Mouse (Mus musculus) c-Kit-positive CD71-negative TER-119-negative erythroid progenitor cells, embryonic 14.5 days (primary cell): ENCODE measurements around the gene Rwdd2a.

Experiments
- DNase-seq: peaks from one replicate; pipeline ENCODE4 v3.0.0-alpha.2; 2013; ENCODE audit warnings: low read depth

The Rwdd2a gene

DNA sequence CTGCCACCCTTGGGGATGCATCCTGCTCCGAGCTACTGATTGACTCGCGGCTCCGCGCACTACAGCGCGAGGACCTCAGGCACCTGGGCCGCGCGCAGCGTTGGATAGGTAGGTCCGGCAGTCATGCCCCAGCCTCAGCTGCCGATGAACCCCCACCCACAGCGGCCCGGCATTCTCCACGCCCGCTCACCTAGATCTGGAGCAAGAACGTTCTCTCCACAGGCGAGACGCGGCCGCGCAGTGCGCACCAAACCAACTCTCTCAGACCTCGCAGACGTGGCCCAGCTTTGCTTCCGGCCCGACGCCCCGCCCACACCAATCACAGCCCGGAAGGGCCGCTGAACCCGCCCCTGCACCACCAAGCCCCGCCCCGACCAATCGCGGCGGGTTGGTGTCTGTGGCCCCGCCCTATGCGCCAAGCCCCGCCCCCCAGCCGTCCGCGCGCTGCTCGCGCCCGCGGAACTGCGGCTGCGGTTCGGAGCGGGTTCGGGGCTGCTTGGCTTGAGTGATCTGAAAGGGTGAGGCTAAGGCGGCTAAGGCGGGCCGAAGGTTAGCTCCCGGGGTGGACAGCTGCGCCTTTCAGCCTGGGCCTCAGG lies at the start of gene Rwdd2a, which contains the start of gene Pgm3:
Rwdd2a (plus strand) TSS at position 452 of the 596 bp plus-strand sequence.
Pgm3 (minus strand) TSS at position 303 of the 596 bp plus-strand sequence.
- peak; percentile 81 for DNase-seq

DNA sequence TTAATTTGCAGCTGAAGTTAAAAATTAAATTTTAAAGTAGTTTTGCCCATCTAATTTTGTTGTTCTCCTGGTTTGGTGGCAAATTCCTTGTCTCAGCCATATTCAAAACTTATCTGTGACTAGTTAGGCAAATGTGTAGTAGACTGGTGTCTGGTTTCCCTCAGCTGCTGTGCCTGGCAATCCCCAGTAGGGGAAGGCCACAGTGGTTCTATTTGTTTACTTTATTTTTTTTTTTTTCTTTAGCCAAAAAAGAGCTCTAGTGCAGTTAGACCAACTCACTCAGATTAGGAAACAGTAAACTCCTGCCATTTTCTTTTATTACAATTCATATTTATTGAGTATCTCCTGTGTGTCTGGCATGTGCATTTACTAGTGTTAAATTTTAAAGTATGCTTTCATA lies 49.5 kb upstream of the Rwdd2a start:
- no peak for DNase-seq

DNA sequence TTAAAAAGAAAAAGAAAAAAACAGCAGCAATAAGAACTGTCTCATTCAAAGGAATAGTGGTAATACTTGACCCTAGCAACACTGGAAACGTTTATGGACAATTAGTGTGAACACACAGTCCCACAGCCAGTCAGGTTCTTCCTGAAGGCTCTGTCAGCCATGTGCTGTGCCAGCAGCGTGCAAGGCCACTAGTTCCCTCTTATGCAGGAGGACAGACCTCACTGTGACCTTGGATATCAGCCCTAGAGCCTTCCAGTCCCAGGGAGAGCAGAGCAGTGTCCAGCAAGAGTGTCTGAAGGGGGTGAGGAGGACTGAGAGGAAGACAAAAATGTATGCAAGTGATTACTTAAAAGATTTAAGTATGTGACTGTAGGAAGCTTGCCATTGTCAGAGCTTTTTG lies 46.2 kb upstream of the Rwdd2a start:
- no peak for DNase-seq

DNA sequence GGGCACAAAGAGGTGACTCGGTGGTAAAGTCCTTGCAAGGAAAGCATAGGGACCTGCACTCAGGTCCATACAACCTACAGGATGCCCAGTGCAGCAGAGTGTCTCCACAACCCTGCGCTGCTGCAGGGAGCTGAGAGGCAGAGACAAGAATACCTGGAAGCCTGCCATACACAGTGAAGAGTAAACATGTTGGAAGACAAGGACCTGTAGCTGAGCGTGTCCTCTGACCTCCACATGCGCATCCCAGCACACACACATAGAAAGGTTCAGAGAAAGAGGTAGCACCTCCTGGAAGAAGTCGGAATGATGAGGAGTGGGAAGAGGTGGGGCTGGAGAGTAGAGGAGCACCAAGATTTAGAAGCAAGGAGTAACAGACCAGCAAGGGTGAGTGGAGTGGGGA lies 37.7 kb upstream of the Rwdd2a start:
- no peak for DNase-seq

DNA sequence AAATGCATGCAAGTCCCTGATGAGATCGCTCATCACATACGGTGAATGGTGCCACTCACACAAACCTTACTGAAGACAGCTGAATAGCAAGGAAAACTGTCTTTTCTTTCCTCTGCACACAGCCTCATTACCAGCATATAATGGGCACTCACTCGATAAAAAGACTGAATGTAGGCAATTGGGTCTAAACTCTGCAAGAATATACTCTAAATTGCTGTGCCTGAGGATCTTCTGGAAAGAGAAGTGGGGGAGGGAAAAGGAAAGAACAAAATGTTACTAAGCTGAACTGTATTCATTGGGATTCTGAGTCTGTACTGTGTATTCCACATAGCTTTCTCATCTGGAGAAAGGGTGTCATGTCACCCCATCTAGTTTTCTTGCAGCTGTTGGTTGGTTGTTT lies 28.3 kb upstream of the Rwdd2a start:
- no peak for DNase-seq

DNA sequence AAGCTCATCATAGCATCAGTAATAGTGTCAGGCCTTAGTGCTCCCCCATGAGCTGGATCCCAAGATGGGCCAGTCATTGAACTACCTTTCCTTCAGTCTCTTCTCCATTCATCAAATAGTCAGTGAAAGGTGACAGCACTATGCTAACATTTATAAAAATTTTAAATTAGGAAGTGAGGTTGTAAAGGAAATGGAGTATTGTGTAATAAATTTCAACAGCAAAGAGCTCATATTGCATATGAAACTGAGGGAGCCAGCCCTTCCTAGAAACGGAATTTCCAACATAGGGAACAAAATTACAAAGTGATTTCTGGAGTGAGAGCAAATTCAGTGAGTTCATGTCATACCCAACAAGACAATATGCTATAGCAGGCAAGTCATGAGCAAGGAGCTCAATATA lies 27.2 kb upstream of the Rwdd2a start:
- no peak for DNase-seq

DNA sequence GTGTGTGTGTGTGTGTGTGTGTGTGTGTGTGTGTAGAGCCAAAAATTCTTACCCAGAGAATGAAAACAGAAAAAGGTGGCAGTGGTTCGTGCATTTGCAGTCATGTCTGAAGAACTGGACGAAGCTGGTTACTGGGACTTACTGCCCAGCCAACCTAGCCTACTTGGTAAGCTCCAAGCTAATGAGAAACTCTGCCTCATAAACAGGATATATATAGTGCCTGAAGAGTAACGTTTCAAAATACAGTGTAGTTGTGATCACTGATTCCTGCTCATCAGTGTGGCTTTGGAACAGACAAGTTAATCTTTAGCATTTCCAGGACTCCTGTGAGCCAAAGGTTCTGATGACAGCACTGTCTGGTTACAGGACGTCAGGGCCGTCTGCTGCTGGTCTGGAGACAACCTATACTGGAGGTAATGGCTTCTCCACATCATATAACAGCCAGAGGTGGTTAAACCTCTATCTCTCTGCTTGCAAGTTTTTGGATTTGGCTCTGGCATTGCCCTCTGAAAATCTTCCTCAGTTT lies 22.1 kb upstream of the Rwdd2a start:
- DNase-seq: no peak

DNA sequence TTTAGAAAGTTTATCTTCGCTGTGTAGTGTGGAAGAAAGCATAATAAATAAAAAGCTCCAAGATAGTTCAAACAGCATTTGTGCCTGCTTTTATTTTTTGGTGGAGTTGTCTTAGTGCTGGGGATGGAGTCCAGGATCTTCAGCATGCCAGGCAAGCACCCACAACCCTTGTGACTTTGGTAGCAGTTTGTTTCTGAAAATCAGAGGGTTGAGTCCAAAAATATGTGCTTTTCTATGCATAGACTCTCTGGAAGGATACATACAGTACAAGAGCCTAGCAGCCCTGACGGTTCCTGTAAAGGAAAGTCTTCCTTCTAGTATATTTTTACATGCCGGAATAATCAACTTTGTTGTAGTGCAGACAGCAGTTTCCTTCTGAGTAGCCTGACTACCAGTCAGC lies 21.1 kb upstream of the Rwdd2a start:
- no peak for DNase-seq

DNA sequence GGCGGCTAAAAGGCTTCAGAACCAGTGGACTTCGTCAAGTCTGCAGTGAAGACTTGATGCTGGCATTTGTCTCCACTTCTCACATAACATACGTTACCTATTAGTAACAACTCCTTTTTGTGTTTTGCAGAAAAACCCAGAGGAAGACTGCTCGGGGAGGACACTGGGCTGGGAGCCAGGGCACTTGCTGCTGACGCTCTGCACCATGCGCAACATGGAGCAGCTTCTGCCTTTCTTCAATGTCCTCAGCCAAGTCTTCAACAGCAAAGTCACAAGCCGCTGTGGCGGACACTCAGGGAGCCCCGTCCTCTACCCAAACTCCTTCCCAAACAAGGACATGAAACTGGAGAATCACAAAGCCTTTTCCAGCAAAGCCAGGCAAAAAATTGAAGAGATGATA lies 17.9 kb upstream of the Rwdd2a start:
- no peak for DNase-seq

DNA sequence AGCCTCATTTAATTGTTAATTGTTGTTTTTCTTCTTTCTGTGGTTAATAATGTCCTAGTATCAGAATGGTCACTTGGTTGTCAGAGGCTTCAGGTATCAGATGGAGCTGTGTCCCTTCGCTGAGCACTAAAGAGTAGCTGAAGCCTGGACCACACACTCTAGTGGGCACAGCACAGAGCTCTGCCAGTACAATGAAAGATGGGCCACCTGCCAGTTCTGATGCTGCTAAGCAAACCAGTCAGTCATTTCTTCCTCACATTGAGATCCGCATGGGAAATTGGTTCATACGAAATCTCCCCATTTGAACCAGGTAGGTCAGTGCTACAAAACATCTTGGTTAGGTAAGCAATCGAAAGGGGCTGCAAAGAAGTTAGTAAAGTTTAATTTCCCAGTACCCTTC lies 17.1 kb upstream of the Rwdd2a start:
- no peak for DNase-seq

DNA sequence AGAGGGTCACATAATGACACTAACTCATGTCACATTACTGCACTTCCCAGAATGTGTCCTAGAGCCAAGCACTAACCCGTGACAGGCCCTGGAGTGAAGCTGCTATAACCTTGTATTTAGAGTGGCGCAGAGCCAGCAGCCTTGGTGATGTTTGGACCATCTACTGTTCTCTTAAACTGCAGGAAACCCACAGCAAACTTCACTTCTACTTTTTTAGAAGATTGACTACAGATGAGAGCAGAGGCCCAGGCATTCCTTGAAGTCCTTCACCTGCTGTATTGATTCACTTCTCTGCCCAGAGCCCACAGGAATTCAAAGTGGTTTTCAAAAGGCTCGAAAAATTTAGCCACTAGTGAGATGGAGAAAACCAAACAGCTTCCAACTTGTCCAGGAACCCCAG lies 11.2 kb upstream of the Rwdd2a start:
- no peak for DNase-seq

DNA sequence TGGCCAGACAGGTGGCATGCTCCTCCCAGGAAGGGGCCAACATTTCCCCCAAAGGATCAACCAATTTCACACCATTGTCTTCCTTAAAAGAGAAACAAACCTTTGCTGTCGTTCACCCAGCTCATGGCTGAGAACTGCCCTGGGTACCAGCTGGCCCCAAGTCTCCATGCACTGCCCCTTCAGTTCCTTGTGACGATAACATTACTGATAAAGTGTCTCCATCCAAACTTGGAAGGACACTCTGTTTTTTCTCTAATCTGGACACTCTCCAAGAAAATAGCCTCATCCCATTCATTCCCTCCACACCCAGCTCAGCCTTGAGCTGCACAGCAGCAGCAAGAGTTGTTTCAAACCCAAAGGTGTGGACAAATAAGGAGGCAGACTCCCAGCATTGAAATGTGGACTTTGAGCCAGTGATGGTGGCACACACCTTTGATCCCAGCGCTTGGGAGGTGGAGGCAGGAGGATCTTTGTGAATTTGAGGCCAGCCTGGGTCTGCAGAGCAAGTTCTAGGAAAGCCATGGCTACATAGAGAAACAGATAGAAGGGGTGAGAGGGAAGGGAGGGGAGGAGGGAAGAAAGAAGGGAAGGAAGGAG lies 2.4 kb upstream of the Rwdd2a start:
- no peak for DNase-seq

DNA sequence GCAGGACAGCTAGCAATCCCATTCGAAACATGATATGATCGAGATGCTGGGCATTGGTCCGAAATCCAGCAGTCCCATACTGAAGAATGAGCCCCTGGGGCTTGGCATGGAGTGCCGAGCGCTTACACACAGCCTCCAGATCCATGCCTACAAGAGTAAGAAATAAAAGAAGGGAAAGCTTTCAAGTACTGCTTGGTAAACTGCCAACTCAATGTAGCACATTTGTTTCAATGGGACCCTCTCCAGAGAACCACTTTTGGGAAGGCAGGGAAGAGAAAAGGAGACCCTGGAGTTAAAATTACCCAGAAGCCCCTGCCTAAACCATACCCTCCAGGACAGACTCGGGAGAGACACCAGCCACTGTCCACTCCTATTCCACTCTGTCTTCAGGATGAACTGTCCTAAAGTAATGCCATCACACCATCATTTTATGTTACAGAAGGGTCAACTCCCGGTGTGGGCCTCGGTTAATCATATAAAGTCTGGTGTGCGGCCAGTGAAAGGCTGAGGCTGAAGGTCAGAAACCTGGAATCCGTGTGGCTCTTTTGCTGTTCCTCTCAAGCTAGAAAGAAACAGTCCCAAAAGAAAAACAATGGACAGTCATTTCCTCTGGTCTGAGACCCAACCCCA lies 1.4 kb upstream of the Rwdd2a start:
- no peak for DNase-seq

DNA sequence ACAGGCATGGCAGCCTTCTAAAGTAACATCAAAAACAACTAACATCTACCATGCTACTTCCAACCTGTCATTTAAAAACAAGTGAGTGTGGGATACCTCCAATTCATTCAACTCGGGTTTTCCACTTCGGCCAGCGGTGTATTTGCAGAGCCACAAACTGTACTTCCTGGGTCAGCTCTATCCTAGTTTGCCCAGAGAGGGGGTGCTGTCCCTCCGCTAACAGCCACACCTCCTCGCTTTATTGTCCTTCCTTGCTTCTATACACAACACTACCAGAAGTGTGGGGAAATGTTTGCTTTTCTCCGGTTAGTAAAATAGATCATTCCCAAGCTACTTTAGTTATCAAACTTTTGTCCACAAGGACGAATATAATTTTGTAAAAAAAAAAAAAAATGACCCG lies 845 bp upstream of the Rwdd2a start:
- no peak for DNase-seq

DNA sequence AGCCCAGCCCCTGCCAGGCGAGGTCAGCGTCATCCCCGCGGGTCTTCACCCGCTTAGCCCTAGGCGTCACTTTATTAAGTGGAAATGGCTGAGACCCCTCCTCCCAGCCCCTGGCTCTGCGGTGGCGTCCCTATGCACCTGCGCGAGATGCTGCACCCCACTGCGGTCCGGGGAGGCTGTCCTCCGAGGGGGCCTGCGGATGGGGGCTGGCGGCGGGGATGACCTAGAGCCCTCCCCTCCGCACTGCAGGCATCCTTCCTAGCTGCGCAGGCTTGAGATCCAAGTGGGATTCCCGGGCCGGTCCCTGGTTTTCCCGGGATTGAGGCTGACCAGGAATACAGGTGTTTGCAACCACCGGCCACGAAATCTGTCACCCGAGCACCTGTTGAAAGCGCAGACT lies 405 bp downstream of the Rwdd2a start:
- DNase-seq: no peak

DNA sequence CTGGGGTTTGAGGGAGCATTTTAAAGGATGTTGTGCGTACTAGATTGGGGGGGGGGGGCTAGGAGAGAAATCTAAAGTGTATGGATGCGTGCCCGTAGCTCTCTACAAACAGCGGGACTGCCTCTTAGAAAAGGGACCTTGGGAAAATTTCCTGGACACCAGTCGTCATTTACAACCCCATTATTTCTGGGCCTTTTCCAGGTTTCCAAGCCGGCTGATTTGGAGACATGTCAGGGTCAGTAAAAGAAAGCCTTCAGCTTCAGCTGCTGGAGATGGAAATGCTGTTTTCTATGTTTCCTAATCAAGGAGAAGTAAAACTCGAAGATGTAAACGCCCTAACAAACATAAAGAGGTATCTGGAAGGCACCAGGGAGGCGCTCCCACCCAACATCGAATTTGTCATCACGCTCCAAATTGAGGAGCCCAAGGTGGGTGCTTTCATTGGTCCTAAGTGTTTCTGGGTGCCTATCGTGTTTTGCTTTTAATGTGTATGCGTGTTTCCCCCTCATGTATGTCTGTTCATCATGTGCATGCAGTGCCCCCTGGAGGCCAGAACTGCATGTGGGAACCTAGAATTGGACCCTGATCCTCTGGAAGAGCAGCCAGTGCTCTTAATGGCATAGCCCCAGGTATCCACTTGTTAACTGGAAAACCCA lies 973 bp downstream of the Rwdd2a start:
- DNase-seq: peak; percentile 85

DNA sequence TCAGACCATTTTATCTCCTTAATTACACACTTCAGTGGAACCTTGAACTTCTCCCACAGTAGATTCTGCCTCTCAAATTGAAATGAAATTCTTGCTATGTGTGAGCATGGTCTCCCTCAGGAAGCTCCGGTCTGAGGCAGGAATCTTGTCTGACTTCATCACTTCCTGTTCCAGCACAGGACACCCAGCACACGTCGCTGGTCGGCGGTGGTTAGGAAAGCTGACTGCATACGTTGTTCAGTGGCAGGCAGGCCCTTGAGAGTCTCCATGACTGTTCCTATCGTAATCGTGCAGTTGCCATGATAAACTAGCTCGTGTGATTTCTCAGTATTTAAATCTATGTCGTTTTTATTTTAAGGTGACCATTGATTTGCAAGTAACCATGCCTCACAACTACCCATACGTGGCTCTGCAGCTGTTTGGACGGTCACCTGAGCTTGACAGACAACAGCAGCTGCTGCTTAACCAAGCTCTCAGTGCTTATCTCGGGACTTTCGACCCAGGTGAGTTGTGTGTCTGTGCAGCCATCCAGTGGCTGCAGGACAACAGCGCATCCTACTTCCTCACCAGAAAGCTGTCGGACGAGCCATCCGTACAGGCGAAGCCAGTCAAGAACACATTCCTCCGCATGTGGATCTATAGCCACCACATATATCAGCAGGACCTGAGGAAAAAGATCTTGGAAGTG lies 2.0 kb downstream of the Rwdd2a start:
- DNase-seq: no peak

DNA sequence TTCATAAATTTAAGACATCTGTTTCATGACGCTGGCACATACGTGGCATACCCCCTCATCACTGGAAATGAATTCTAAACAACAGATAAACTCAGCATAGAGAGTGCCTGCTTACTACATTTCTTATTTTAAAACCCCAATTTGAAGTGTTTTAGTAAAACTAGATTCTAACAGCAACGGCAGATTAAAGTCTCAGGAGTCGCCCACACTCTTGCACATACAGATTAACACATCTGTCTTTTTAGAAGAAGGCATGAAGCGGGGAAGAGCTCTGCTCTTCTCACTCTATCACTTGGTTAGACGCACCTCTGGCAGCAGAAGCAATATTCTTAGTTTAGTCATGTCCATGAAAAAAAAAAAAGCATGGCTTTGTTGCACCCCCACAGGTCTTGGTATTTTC lies 3.4 kb downstream of the Rwdd2a start:
- no peak for DNase-seq

DNA sequence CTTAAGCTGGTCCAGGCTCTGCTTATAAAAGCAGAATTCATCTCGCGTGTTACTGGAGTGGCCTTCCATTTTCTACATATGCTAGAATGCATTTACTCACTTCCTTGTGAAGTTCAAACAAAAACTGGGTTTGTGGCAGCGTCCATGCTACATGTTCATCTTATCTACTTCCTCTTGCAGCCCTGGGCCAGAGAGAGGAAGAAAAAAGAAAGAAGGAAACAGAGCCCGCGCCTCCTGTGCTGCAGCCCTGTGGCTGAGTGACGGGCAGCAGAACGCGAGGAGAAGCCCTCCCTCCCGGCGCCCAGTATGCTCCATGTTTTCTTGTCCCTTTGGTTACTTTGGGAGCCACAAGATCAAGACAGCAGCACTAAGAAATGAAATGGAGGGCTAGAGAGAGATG lies 7.9 kb downstream of the Rwdd2a start:
- no peak for DNase-seq

DNA sequence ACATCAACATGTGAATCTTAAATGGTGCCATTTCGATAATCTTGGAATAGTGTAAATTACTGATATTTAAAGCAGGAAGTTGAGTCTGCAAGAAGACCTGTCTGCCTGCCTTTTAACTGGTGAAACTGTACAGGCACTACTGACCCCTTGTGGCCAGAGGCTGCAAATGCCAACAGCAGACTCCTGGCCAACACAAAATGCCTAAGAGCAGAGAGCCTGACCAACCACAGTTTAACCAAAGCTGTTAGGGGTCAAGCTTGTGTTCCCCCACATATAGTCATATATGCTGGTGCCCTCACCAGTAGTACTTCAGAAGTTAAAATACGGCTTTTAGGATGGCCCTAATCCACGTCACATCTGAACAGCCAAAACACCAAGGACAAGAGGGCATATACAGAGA lies 11.9 kb downstream of the Rwdd2a start:
- DNase-seq: peak; percentile 65

DNA sequence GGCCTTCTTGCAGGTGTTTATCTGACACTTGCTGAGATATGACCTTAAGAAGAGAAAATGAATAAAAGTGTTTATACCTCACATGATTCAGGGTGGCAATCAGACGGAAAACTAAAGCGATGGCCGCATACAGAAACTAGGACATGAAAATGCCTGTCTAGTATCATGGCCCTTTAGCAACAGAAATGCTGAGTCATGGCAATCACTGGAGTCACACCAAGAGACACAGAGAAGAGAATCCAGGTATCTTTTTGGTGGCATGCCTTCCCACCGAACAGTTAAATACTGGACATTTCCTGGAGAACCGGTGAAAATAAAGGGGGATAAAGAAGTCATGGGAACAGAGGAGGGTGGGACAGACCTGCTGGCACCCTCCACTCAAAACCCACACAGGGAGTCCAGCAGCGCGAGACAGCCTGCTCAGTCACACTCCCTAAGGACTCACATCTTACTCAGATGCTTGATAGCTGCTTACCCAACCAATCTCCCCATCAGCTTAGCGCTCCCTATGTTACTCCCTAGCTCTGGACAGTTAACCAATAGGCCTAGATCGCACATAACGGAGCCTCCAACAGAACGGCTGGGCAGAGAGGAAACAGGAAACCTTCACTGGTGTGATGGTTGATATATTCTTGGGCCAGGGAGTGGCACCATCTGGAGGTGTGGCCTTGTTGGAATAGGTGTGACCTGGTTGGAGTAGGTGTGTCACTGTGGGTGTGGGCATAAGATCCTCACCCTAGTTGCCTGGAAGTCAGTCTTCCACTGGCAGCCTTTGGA lies 15.4 kb downstream of the Rwdd2a start:
- DNase-seq: no peak
